Mouse (Mus musculus): ENCODE measurements around the gene Tdrd6. TPM values are rescaled to one million over a fixed set of nuclear protein-coding genes. Genes with fewer than 3 reads are reported as not detected.
A peak's percentile ranks its signal among the peaks of the same experiment; 100 is the strongest.

Tdrd6 gene
- polyA plus RNA-seq, 1 experiment from 2014 or later, result 0.25 TPM

DNA sequence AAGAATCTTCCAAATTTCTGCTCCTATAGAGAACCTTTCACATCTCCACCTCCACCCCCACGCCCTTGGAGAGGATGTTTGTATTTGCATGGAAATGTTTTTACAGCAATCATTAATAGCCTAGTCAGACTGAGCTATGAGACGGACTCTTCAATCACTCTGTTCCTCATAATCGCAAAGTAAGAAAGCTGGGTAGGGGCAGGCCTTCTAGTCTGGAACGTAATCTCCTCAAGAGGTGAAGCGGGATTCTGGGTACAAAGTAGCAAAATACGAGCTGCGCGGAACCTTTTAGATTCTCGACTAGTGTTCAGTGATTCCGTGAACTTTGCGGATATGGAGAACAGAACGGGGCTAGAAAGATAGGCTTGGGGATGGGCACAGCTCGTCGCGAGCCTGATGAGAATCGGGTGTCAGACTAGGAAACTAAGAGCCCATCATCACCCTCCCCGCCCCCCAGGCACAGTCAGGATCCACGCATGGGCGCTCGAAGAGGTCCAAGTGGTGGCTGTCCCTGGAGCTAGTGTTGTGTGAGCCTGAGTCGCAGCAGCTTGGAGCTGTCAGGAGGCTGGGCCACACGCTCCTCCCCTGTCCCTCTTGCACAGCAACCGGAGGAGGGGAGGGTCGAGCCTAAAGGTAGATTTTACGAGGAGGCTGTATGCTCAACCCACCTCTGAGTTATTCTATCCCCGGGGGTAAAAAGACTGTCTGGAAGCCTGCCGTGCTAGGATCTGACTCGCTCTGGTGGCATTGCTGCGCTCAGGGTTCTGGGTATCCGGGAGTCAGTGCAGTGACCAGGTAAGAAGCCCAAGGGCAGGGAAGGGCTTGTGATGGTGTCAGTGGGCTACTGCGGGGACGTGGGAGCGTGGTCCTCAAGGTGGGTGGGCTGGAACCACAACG is 61.9 kb downstream of the Tdrd6 start, which contains the start of gene Pla2g7:
Gene Pla2g7, plus strand, starts transcription at position 107 of the 897 bp plus-strand sequence.
- Histone ChIP-seq H3K27ac (replicated peaks) (peak within 1 kb of the TSS; percentile 55), H3K36me3 (no peaks in the 10 kb centered on the region), H3K4me1 (replicated peaks) (peaks cover 12% of the 10 kb centered on the region), H3K9me3 (no peaks in the 10 kb centered on the region), H3K4me2 (peak within 1 kb of the TSS; percentile 84), H3K4me3 (peak within 1 kb of the TSS; percentile 48), H3K9ac (peak within 1 kb of the TSS; percentile 69), H3K27me3 (no peaks in the 10 kb centered on the region)
- WGBS, result under 1% methylated on average over 34 of the region's 34 CpGs
- ATAC-seq (ENCODE audit: low read depth), result peak; percentile 88

DNA sequence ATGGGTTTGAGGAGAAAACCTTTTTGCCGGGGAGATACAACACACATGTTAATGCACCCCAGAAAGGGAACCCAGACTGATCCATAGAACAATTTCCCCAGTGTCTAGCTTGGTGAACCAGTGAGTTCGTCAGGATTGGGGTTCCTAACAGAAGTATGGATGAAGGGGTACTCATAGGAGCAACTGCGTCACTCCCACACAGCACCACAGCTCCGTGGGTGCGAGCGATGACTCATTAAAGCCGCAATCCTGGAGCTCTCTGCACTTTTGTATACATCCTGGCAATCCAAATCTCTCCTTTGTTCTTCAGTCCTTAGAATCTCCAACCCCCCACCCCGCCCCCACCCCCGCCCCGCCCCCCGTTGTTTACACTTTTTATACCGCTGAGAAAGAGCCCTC is 62.5 kb downstream of the Tdrd6 start:
- ATAC-seq (ENCODE audit: low read depth), result peak; percentile 70
- H3K27ac ChIP-seq (replicated peaks), result no peak overlapping the region
- no peaks in the 10 kb centered on the region for H3K36me3 ChIP-seq
- peak overlapping the region; percentile 69 for H3K9ac ChIP-seq
- no peaks in the 10 kb centered on the region for H3K27me3 ChIP-seq
- peaks cover 12% of the 10 kb centered on the region for H3K4me1 ChIP-seq (replicated peaks)
- 0 out of 2 replicates have a peak, but pooled peaks cover under 1% of the 10 kb centered on the region for H3K9me3 ChIP-seq
- H3K4me3 ChIP-seq, result peak overlapping the region; percentile 48
- 6% methylated on average over 12 of the region's 12 CpGs for WGBS
- H3K4me2 ChIP-seq, result peak overlapping the region; percentile 84

Other genes with a start within 250 kb of the Tdrd6 start
- gene Mep1a, start 127.5 kb downstream of the Tdrd6 start, polyA plus RNA-seq (2015; fragmentation: Nextera tagmentation; extraction: Ambion mirVana), result not detected in 2 replicates
- gene Ankrd66, start 86.7 kb downstream of the Tdrd6 start, polyA plus RNA-seq (2015; fragmentation: Nextera tagmentation; extraction: Ambion mirVana), result 0.14 and 0.39 TPM in 2 replicates
- 63.6 and 66.2 TPM in 2 replicates for gene Pla2g7, start 62.2 kb downstream of the Tdrd6 start, polyA plus RNA-seq (2015; fragmentation: Nextera tagmentation; extraction: Ambion mirVana)
- gene Slc25a27, start 36.9 kb upstream of the Tdrd6 start, polyA plus RNA-seq (2015; fragmentation: Nextera tagmentation; extraction: Ambion mirVana), result 92.2 and 96.9 TPM in 2 replicates
- gene Cyp39a1, start 37.1 kb upstream of the Tdrd6 start, polyA plus RNA-seq (2015; fragmentation: Nextera tagmentation; extraction: Ambion mirVana), result 13.2 TPM in 2 replicates
- 92.5 and 92.6 TPM in 2 replicates for gene Rcan2, start 171.1 kb upstream of the Tdrd6 start, polyA plus RNA-seq (2015; fragmentation: Nextera tagmentation; extraction: Ambion mirVana)